Mouse (Mus musculus) left cerebral cortex, adult 2 months (tissue): Measurements from ENCODE around the gene Pigo. TPM values are rescaled to one million over a fixed set of nuclear protein-coding genes. Genes with fewer than 3 reads are reported as not detected.
A peak's percentile ranks its signal among the peaks of the same experiment; 100 is the strongest.

ENCODE experiments used
- DNase-seq, 2 experiments: peaks; one replicate each; pipeline ENCODE4 v3.0.0; 2021 to 2022; ENCODE audit warnings: low spot score in 2 of 2, mixed read lengths in 1 of 2; ENCODE audit errors: extremely low spot score in 1 of 2
- H3K27ac ChIP-seq: fragments of 200-600 bp; 2 replicates; pipeline ENCODE4 v1.8.1; 2022
- H3K4me3 ChIP-seq: fragments of 200-600 bp; 2 replicates; pipeline ENCODE4 v1.8.1; 2022
- CTCF ChIP-seq: fragments of 200-600 bp; IDR thresholded peaks from 2 replicates; pipeline ENCODE4 v1.8.1; 2022; ENCODE audit warnings: antibody characterized with exemption, mild to moderate bottlenecking, moderate library complexity
- intact Hi-C: fragments of 180-260 bp; cut with DNase I; formaldehyde crosslinking; loops from one replicate; pipeline ENCODE4 v1.15.1; 2025
- total RNA-seq, 2 experiments: library from RNA; stranded (reverse); gene quantifications; 2 replicates each; pipeline ENCODE4 v1.2.3; 2021

The Pigo gene
- total RNA-seq, 2 experiments from 2014 or later = 30.9 to 31.1 TPM

DNA sequence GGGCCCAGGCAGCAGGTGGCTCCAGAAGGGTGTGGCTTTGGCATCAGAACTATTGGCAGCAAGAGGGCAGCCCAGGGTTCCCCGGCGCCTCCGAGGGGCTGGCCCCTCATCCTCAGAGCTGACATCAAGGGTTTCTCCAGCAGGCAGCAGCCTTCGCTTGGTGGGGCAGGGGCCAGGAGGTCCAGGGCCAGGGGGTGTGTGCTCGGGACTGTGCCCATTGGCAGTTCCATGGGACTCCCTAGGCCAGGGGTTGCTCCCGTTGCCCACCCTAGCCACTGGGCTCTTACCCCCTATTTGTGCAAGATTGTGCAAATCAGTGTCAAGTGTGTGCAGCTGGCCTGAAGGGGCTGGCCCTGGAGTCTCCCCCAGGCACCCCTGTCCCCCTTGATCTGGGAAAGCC, 10.2 kb upstream of the Pigo start:
- no peak overlapping the region for H3K27ac ChIP-seq
- TF ChIP-seq CTCF = no peak
- H3K4me3 ChIP-seq = no peak overlapping the region
- intact Hi-C loops = no loop called here
- DNase-seq = peak in 1 of 2 experiments; percentile 10

DNA sequence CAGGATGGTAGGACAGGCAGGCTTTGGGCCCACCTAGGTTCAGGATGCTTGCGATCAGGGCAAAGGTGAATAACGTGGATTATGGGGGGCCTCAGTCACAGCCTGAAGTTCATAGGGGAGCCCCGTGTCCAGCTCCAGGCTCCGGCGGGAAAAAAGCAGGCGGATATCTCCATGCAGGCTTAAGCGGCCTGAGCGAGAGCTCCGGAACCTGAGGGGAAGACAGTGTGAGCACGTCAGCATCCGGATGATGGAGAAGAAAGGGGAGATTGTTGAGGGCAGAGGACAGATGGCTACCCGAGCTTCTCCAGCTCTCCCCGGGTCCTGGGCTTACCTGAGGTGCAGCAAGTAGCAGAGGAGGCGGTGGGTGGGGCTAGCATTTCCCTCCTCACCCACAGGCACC, 7.9 kb upstream of the Pigo start:
- no peak for DNase-seq
- no peak for TF ChIP-seq CTCF
- Histone ChIP-seq H3K27ac (no peak overlapping the region), H3K4me3 (no peak overlapping the region)
- intact Hi-C loops = no loop called here

DNA sequence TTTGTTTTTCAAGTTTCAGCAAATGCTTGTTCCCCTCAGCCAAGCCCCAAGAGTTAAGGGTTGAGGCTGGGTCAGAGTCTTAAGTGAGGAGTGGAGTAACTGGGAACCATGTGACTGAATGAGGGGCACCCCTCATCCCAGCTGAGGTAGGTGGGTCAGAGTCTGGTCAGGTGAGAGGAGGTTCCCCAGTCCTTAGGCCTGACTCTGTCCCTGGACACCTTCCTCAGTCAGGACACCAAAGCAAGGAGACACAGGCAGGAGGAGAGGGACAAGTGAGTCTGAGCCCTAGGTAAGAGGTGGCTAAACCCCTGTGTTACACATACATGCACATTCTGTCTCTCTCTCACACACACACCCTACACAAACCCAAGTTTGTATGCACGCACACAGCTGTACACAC, 6.9 kb upstream of the Pigo start:
- intact Hi-C loops = no loop called here
- DNase-seq = no peak
- no peak for TF ChIP-seq CTCF
- no peak overlapping the region for H3K4me3 ChIP-seq
- H3K27ac ChIP-seq = no peak overlapping the region; the same call in 1 of the 2 replicates

DNA sequence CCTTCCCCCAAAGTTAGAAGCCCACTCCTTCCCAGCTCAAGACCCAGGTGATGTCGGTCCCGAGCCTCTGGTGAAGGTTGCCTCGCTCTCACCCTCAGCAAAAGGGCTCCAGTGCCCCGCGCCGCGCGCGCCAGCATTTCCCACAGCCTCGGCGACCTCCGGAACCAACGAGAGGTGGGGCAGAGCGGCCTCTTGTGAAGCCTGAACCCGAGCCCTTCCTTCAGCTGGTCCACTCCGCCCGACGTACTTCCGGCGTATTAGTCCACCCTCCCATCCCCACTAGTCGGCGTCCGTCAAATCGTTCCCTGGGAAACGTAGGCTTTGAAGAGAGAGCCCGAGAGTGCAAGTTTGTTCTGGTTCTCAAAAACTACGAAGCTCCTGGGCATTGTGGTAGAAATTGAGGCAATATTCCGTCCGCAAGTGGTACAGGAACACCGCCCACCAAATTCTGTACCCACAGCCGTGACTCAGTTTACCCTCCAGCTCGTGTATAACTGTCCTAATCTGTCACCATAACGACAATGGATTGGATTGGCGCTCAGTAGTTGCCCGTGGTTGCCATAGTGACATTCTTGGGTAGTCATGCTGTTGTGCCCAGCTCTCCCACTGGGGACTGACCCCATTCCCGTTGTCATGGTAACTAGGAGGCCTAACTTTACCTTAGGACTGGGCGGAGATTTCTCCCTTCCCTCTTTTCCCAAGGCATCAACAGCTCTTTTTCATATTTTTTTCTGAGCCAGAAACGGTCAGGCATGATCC, 5.8 kb upstream of the Pigo start, which contains the start of gene Stoml2:
TSS of gene Stoml2 (minus strand) at position 474 of the 759 bp plus-strand sequence.
- peak within 1 kb of the TSS; percentile 93 for H3K27ac ChIP-seq
- TF ChIP-seq CTCF = peak; percentile 12; the same call in 1 of the 2 replicates
- intact Hi-C loops = no loop called here
- peak; percentile 90 to 91 for DNase-seq
- H3K4me3 ChIP-seq = peak within 1 kb of the TSS; percentile 88

DNA sequence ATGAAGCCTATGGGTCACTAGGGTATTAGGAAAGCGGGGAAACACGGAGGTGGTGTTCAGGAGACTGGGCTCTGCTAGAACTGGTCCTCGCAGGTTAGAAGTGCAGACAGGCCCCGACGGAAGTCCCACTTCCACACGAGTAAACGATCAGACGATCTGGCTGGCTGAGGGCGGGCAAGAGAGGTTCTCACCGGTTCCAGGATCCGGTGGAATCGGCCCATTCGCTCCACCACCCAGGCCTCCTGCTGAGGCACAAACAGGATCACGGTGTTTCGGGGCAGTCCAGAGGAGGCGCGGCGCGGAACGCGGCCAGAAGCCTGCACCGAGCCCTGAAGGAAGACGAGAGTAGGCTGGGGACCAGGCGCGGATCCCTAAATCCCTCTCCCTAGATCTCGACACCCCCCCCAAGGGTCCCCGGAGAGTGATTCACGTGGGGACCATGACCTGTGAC, 5.2 kb upstream of the Pigo start:
- intact Hi-C loops = no loop called here
- Histone ChIP-seq H3K4me3 (peak overlapping the region; percentile 88), H3K27ac (peak overlapping the region; percentile 93)
- peak in 1 of 2 experiments; percentile 30 for DNase-seq
- no peak for TF ChIP-seq CTCF

DNA sequence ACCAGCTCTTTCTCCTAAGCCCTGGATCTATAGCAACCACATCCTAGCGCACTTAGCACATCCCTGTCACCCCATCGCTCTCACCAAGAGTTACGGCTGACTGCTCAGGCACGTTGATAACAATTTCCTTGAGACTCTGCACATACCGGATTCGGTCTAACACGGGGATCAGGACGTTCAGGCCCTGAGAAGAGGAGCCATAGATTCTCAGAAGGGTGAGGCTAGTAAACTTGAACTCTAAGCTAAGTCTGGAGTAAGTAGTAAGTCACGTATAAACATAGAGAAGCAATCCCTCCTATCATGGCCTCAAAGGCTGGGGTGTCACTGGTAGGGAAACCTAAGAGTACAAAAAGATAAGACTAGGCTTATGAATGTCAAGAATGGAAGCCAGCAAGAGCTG, 4.7 kb upstream of the Pigo start:
- peak overlapping the region; percentile 93; the same call in 1 of the 2 replicates for H3K27ac ChIP-seq
- no peak for DNase-seq
- H3K4me3 ChIP-seq = peak overlapping the region; percentile 88
- intact Hi-C loops = no loop called here
- TF ChIP-seq CTCF = no peak

DNA sequence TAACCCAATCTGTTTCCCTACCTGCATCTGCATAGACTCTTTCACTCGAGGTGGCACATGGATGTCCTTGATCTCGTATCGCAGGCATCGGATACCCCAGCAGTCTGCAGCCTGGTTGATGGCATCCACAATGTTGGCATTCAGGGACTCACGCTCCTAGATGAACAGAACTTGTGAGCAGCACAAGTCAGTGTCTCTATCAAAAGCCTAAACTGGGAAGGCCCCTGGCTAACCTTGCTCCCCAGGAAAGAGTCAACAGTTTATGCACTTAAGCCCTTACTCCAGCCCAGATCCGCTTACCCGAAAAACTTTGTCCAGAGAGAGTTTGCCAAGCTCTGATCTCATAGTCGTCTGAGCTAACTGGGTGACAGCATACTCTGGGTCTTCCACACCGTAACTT, 4.1 kb upstream of the Pigo start:
- intact Hi-C loops = no loop called here

DNA sequence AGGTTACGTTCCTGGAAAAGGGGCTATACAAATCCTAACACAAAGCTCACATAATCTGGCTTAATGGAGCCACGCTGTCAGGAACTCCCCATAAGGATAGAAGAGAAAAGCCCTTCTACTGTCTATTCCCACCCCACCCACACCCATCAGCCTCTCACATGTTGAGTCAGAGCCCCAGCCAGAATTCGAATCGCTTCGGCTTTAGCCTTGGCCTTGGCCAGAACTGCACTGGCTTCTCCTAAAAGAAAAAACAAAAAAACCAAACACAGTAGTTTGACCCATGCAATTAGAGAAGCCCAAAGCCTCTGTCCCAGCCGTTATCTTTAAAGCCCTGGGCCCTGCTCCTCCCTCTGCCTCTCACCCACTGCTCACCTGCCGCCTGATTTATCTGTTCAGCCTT, 3.5 kb upstream of the Pigo start:
- intact Hi-C loops = no loop called here
- no peak overlapping the region for H3K4me3 ChIP-seq
- no peak for DNase-seq
- TF ChIP-seq CTCF = no peak
- H3K27ac ChIP-seq = no peak overlapping the region

More for the DNA sequence above, 4.1 kb upstream of the Pigo start:
- TF ChIP-seq CTCF = no peak
- Histone ChIP-seq H3K4me3 (no peak overlapping the region), H3K27ac (no peak overlapping the region)
- DNase-seq = no peak

DNA sequence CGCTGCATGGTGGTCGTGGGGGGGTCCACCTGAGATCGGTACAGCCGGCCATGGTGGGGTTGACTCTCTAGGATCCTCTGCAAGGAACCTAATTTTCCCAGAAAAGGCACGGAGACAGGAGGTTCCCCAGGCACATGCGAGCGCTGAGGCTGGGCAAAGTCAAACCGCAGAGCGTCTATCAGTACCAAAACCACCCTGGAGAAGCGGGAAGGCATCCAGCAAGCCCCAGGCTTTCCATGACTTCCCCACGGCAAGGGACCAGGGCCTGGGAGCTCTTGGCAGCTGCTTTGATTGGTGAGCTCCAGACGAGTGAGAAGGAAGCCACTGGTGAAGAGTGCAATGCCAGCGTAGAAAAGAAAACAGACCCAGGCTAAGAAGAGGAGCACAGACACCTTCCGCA, 946 bp downstream of the Pigo start:
- intact Hi-C loops = loop anchor here (1.0 kb wide), 1 partner anchor 14 kb away; the partner anchor contains the start of gene Fancg
- H3K4me3 ChIP-seq = peak overlapping the region; percentile 84
- no peak for DNase-seq
- no peak for TF ChIP-seq CTCF
- H3K27ac ChIP-seq = peak overlapping the region; percentile 91; the same call in 1 of the 2 replicates

DNA sequence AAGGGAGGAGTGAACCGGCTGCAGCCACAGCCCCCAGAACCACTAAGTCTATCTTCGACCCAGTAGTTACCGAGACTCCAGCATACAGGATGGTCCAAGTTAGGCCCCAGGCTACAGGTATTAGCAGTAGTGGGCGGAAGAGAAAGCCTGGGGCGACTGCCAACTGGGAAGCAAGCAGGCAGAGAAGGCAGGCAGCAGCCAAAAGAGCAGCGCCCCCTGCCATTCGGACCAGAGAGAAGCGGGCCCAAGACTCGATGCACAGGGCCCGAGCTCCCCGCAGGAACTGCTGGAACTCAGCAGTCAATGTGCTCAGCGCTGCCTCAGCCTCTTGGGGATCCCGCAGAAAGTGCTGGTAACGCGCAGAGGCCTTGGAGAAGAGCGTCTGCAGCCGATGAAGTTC, 4.3 kb downstream of the Pigo start:
- no peak overlapping the region for H3K27ac ChIP-seq
- DNase-seq = no peak
- no peak for TF ChIP-seq CTCF
- H3K4me3 ChIP-seq = no peak overlapping the region
- intact Hi-C loops = no loop called here

DNA sequence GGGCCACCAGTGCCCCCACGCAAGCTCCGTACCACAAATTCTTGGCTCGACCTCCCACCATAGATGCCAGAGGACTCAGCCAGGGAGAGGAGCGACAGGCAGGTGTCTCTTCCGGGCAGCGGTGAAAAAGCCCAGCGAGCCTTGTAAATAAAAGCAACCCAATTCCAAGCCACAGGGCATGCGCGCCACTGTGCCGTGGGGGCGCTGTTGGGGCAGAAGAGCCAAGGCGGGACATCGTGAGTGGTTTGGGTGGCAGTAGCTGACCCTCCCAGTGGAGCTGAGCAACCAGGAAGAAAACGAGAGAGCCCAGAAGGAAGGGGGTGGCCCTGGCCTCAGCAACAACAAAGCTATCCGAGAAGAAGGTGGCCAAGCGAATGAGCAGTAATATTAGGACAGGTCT, 4.7 kb downstream of the Pigo start:
- DNase-seq = no peak
- TF ChIP-seq CTCF = no peak
- H3K27ac ChIP-seq = no peak overlapping the region
- intact Hi-C loops = no loop called here
- no peak overlapping the region for H3K4me3 ChIP-seq

DNA sequence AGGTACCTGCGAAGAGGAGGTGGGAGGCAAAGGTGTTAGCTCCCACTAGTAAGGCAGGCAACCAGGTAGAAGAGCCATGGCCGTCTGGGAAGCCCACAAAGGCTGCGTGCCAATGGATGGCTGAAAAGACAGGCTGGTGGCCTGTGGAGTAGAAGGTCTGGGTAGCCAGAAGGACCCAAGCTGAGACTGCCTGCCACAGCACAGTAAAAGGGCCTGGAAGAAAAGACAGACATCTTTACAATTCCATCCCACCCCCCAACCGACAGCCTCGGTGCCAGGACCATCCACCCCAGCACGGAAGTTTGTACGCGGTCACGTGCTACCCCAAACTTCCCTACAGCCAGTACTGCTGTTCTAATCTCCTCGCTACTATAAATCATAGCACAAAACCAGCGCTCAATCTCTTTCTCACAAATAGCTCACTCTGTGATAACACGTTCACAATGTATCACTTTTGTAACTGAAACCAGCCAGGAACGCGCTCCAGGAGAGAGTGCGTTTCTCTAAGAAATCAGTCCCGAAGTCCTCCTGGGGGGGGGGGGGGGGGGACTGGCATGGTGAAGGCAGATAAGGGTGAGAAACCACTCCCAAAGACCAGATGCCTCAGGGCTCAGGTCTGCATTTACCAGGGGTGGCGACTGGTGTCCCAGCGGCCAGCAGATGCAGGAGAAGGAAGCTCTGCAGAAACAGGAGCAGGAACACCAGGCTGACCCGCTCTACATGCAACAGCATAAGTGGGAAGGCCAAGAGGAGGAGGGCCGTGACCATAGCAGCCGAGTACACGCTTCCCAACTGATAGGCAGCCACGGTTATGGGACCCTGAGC, 5.8 kb downstream of the Pigo start:
- H3K27ac ChIP-seq = no peak overlapping the region
- DNase-seq = no peak
- intact Hi-C loops = no loop called here
- no peak for TF ChIP-seq CTCF
- H3K4me3 ChIP-seq = no peak overlapping the region
